Mouse (Mus musculus) midbrain, embryonic 10.5 days (tissue): Measurements from ENCODE around the gene Pet117. TPM values are rescaled to one million over a fixed set of nuclear protein-coding genes. Genes with fewer than 3 reads are reported as not detected.

ENCODE experiments used
- DNase-seq: peaks from one replicate; pipeline ENCODE4 v3.0.0-alpha.2; 2017; ENCODE audit warnings: low spot score
- H3K27ac ChIP-seq: fragments of 300-500 bp; sonication (generic); replicated peaks from 2 replicates; pipeline ENCODE4 v1.5.1; 2016; ENCODE audit warnings: mild to moderate bottlenecking
- H3K27me3 ChIP-seq: fragments of 300-500 bp; sonication (generic); 2 replicates; pipeline ENCODE4 v1.6.1; 2016; ENCODE audit warnings: low read depth, mild to moderate bottlenecking; ENCODE audit not compliant: poor library complexity, severe bottlenecking
- H3K36me3 ChIP-seq: fragments of 300-500 bp; sonication (generic); 2 replicates; pipeline ENCODE4 v1.6.1; 2016; ENCODE audit warnings: mild to moderate bottlenecking, moderate library complexity
- H3K4me1 ChIP-seq: fragments of 300-500 bp; sonication (generic); 2 replicates; pipeline ENCODE4 v1.6.1; 2016
- H3K4me3 ChIP-seq: fragments of 300-500 bp; sonication (generic); 2 replicates; pipeline ENCODE4 v1.5.1; 2016; ENCODE audit warnings: mild to moderate bottlenecking, moderate library complexity
- H3K9me3 ChIP-seq: fragments of 300-500 bp; sonication (generic); replicated peaks from 2 replicates; pipeline ENCODE4 v1.6.1; 2016; ENCODE audit warnings: mild to moderate bottlenecking
- WGBS: fragments of 180-500 bp; shearing (Covaris S2); methylation state at CpG from one replicate; pipeline ENCODE4 v1.1.7; 2016; 5-methylcytosine and 5-hydroxymethylcytosine counted together
- polyA plus RNA-seq: library from polyadenylated mRNA; unstranded; fragments of >200 nt; fragmentation: Nextera tagmentation; extraction: Ambion mirVana; gene quantifications from 2 replicates; pipeline ENCODE4 v1.2.1, GENCODE M21; 2016

Gene Pet117
- polyA plus RNA-seq, 1 experiment from 2014 or later: not detected

GRCm38 (mm10) chr2:144399531-144399930 lies 30.7 kb downstream of the Pet117 start:
- no peaks in the 10 kb centered on the region for H3K4me1 ChIP-seq
- 90% methylated on average over 4 of the region's 4 CpGs for WGBS
- H3K9me3 ChIP-seq: no peaks in the 10 kb centered on the region
- no peak overlapping the region for H3K4me3 ChIP-seq
- no peak overlapping the region for H3K27ac ChIP-seq
- no peaks in the 10 kb centered on the region for H3K27me3 ChIP-seq
- no peak for DNase-seq
- peaks cover 100% of the 10 kb centered on the region for H3K36me3 ChIP-seq

DNA sequence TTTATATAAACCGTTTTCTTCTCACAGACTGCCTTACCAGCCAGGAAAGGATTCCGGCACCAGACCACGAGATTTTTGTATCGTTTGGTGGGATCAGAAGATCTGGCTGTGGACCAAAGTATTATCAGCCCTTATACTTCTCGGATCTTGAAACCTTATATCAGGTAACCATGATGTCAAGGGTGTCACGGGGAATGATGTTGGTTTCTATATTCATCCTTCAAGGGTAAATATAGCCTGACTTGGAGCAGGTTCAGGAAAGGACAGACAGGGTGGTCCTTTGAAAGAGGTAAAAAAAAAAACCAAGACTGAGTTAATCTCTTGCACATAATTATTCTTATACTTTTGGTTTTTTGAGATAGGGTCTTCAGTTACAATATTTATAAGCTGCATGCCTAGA lies 31.9 kb downstream of the Pet117 start:
- Histone ChIP-seq H3K9me3 (no peaks in the 10 kb centered on the region), H3K4me1 (no peaks in the 10 kb centered on the region), H3K4me3 (no peak overlapping the region), H3K27ac (no peak overlapping the region), H3K36me3 (peaks cover 98% of the 10 kb centered on the region), H3K27me3 (no peaks in the 10 kb centered on the region)
- DNase-seq: no peak
- 92% methylated on average over 6 of the region's 6 CpGs for WGBS

DNA sequence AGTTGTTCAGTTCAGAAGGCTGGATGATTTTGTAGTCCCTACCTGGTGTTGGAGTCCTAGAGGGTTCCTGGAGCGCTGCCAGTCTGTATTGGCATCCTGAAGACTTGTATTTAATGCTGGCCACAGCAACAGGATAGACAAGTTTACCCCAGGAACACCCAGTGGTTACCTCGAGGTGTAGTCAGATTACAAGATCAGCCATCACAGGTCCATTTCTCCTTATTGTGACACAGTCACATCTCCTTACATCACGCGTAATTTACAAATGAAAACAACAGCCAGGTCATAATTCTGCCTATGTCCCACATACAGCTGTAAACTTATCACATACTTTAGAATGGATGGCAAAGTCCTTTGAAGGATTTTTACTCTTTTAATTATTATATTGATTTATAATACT lies 40.2 kb downstream of the Pet117 start:
- H3K36me3 ChIP-seq: peaks cover 78% of the 10 kb centered on the region
- no peaks in the 10 kb centered on the region for H3K9me3 ChIP-seq
- H3K4me1 ChIP-seq: no peaks in the 10 kb centered on the region
- no peak overlapping the region for H3K27ac ChIP-seq
- H3K4me3 ChIP-seq: no peak overlapping the region
- DNase-seq: no peak
- H3K27me3 ChIP-seq: no peaks in the 10 kb centered on the region
- WGBS: 91% methylated on average over 4 of the region's 4 CpGs

DNA sequence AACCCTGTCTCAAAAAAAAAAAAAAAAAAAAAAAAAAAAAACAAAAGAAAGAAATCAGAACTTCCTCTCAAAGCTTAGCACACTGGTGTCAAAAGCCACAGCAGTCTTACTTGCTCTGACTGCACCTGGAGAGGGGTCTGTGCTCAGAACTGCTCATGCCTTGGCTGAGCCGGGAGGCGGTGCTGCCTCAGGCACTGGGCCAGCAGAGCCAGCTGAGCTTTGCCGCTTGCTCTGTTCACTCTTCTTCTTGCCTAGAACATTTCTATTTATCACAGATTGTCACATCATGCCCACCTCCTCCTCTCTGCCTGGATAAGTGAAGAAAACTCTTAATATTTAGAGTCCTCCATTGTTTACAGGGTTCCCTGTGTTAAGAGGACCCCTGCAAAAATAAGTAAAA lies 41.8 kb downstream of the Pet117 start:
- H3K27ac ChIP-seq: no peak overlapping the region
- H3K27me3 ChIP-seq: no peaks in the 10 kb centered on the region
- DNase-seq: no peak
- H3K4me1 ChIP-seq: no peaks in the 10 kb centered on the region
- H3K36me3 ChIP-seq: peaks cover 71% of the 10 kb centered on the region
- 98% methylated on average over 3 of the region's 3 CpGs for WGBS
- H3K9me3 ChIP-seq: no peaks in the 10 kb centered on the region
- no peak overlapping the region for H3K4me3 ChIP-seq

DNA sequence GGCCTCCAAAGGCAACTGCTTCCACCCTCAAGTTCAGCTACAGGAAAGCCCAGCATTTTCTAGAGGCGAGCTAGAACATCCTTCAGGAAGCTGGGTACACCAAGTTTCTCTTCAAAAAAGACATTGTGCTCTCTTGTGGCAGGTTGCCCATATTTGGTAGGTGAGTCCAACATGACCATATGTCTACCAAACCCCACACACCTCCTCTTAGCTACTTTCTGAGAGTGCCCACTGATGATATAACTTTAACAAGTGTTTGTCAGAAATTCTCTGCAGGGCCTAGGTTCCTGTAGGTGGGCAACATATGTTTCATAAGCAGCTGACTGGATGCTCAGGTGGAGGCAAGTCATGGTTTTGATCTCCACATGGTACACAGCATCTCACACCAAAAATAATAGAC lies 45.9 kb downstream of the Pet117 start:
- DNase-seq: no peak
- Histone ChIP-seq H3K27me3 (no peaks in the 10 kb centered on the region), H3K36me3 (peaks cover 33% of the 10 kb centered on the region), H3K4me3 (no peak overlapping the region), H3K9me3 (no peaks in the 10 kb centered on the region), H3K4me1 (0 out of 2 replicates have a peak, but pooled peaks cover 4% of the 10 kb centered on the region), H3K27ac (no peak overlapping the region)
- 81% methylated on average over 1 of the region's 1 CpGs for WGBS

DNA sequence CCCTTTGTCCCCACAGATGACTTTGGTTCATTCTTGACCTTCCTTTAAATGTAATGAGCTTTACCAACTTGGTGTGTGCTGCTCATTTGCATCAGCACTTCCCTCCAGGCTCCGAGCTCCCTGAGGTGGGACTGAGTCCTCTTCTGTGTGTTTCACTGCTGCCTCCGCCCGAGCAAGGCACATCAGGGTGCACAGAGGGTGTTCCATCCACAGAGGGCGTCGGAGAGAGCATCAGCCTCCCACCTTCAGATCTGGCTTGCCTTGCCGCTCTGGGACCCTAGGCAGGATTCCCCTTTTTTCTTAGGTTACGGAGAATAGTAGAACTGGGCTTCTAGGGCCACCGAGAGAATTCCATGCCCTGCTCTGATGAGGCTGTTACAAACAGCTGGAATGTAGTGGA lies 48.1 kb downstream of the Pet117 start:
- Histone ChIP-seq H3K27ac (no peak overlapping the region), H3K9me3 (no peaks in the 10 kb centered on the region), H3K27me3 (no peaks in the 10 kb centered on the region), H3K4me3 (no peak overlapping the region), H3K36me3 (peaks cover 16% of the 10 kb centered on the region), H3K4me1 (0 out of 2 replicates have a peak, but pooled peaks cover 4% of the 10 kb centered on the region)
- 50% methylated on average over 8 of the region's 8 CpGs for WGBS
- DNase-seq: no peak

DNA sequence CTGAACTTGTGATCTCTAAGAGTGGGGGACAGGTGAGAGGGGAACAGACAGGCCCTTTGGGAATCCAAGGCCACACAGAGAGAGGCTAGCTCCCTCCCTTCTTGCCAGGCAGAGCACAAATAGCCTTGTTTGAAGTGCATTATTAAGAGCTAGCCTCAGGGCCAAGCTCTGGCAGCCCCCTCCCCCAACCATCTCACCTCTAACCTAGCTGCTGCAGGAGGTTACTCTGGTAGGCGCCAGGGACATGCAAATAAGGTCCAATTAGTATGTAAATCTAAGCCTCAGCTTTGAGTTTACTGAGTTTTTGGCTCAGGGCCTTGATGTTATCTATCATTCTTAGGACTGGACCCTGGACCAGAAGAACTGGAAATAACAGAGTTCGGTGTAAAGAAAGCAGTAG lies 49.3 kb downstream of the Pet117 start:
- H3K27ac ChIP-seq: no peak overlapping the region
- no peak overlapping the region for H3K4me3 ChIP-seq
- H3K36me3 ChIP-seq: peaks cover 10% of the 10 kb centered on the region; the same call in 1 of the 2 replicates
- H3K4me1 ChIP-seq: 0 out of 2 replicates have a peak, but pooled peaks cover 4% of the 10 kb centered on the region
- H3K9me3 ChIP-seq: no peaks in the 10 kb centered on the region
- DNase-seq: no peak
- 30% methylated on average over 2 of the region's 2 CpGs for WGBS
- H3K27me3 ChIP-seq: no peaks in the 10 kb centered on the region

DNA sequence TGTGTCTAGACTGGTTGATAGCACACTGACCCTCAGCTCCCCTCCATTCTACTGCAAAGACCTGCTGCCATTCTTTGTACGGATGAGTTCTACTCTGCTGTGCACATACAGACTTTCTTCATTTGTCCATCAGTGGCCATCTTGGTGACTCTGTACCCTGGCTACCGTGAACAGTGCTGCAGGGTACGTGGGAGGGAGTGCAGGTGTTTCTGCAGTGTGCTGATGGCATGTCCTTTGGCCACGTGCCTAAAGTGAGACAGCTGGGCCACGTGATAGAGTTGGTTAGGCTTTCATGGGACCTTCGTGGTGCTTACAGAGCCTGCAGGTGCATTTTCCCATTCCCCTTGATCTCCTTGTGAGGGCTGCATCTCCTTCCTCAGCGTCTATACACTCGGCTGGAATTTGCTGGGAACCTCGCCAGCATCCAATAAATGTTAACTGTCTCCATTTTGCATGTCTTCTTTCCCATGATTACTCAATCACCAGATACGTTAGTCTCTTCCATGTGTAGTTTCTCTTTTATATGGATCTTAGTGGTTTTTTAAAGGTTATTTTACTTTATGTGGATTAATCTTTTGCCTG lies 53.4 kb downstream of the Pet117 start:
- no peaks in the 10 kb centered on the region for H3K36me3 ChIP-seq
- no peaks in the 10 kb centered on the region for H3K9me3 ChIP-seq
- H3K27me3 ChIP-seq: no peaks in the 10 kb centered on the region
- DNase-seq: no peak
- WGBS: 89% methylated on average over 10 of the region's 10 CpGs
- H3K4me1 ChIP-seq: 0 out of 2 replicates have a peak, but pooled peaks cover 4% of the 10 kb centered on the region
- H3K4me3 ChIP-seq: no peak overlapping the region
- no peak overlapping the region for H3K27ac ChIP-seq

Other genes with a start within 250 kb of the Pet117 start
- gene Mgme1, start 98.3 kb upstream of the Pet117 start, polyA plus RNA-seq: 22.5 and 26.0 TPM in 2 replicates
- gene Snx5, start 98.1 kb upstream of the Pet117 start, polyA plus RNA-seq: 102 and 120 TPM in 2 replicates
- gene Ovol2, start 36.9 kb upstream of the Pet117 start, polyA plus RNA-seq: not detected in 2 replicates
- gene Kat14, start within 50 bp of the Pet117 start, polyA plus RNA-seq: 58.9 and 60.1 TPM in 2 replicates
- 1.8 and 2.8 TPM in 2 replicates for gene Dzank1, start 158.4 kb downstream of the Pet117 start, polyA plus RNA-seq
- 32.8 and 34.9 TPM in 2 replicates for gene Polr3f, start 158.7 kb downstream of the Pet117 start, polyA plus RNA-seq
- 60.4 and 66.4 TPM in 2 replicates for gene Rbbp9, start 181.9 kb downstream of the Pet117 start, polyA plus RNA-seq
- gene Sec23b, start 187.2 kb downstream of the Pet117 start, polyA plus RNA-seq: 130 and 137 TPM in 2 replicates
- gene Smim26, start 225.1 kb downstream of the Pet117 start, polyA plus RNA-seq: 31.6 and 31.9 TPM in 2 replicates
- 37.6 and 38.3 TPM in 2 replicates for gene Dtd1, start 230.9 kb downstream of the Pet117 start, polyA plus RNA-seq